Mouse (Mus musculus) spleen, embryonic (tissue): ENCODE measurements around the gene P2rx5.

ENCODE experiments used
- CTCF ChIA-PET: fragments of 350-600 bp; sonication (Branson Sonifier 250); formaldehyde crosslinking; loops from one replicate; lab custom pipeline; 2022; lab: Charles Lee

P2rx5 gene

GRCm38 (mm10) chr11:73159957-73160810 is at the start of gene P2rx5:
Gene P2rx5 (plus strand): TSS chr11:73160421.
- CTCF ChIA-PET = interaction anchor here (0.7 kb wide), 1 partner anchor 60 kb away, joined by 5 read pairs; no protein-coding TSS in a partner anchor

DNA sequence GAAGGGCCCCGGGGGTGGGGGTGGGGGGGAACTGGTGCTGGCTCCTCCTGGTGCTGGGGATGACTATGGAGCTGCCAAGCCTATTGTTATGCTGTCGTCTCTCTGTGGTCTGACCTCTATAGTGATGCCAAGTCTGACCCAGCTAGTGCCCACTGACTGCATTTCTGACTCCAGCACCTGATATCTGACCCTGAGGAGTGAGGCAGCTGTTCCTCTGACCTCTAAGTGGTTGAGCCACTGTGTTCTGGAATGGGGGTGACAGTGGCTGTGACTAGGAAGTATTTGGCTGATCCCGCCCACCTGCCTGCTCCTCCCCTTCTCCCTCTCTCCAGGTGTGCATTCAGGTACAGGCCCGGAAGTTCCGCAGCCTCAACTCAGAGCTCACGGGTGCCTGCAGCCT is 48.8 kb upstream of the P2rx5 start:
- CTCF ChIA-PET = no interaction called here

- CTCF ChIA-PET = no interaction called here
Measured at GRCm38 (mm10) chr11:73126495-73126894, 33.7 kb upstream of the P2rx5 start.

DNA sequence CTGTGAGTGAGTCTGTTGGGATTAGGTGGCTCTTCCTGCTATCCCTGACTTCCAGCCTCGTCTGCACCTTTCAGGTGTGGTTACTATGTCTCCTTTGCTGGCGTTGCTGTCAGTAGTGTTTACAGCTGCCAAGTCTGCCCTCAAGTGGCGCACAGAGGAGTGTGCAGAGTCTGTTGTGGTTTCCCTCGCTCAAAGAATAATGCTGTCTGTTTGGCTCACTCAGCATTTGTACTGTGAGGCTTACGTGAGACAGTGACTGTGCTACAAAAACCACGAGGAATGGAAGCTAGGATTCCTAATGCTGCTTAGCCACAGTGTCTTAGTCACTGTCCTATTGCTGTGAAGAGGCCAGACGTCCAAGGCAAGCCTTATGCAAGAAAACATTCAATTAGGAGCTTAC is 29.2 kb upstream of the P2rx5 start:
- CTCF ChIA-PET = no interaction called here

DNA sequence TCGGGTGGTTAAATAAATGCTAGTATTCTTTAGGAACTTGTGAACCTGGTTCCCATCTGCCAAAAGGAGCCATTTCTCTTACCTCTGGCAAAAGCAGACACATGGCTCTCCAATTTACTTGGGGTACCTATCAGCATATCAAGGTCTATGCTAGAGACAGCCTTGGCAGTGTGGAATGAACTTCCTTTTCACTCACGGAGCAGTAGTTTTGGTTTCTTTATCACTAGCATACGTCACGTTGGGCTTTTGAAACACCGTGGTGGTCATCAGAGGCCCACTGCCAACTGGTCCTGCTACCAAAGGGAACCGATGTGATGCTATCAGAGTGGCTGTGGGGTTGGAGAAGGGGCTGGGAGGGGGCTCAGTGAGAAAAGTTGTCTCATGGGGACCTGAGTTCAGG is 27.2 kb upstream of the P2rx5 start:
- CTCF ChIA-PET = no interaction called here

DNA sequence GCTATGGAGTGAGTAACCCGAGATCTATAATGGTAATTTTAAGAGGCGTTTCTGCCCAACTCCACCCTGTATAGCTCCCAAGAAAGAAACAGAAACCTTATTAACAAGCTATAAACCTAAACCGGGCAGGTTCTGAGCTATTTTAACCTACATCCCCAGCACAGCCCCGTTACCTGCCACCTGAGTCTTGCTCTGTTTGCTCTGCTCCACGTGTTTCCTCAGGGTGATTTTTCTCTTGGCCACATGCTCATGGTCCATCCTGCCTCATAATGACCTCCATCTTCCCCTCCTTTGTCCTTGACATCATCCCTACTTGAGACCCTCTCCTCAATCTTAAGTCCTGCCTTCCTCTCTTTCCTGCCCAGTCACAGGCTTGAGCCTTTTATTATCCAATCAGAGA is 26.0 kb upstream of the P2rx5 start:
- CTCF ChIA-PET = no interaction called here

DNA sequence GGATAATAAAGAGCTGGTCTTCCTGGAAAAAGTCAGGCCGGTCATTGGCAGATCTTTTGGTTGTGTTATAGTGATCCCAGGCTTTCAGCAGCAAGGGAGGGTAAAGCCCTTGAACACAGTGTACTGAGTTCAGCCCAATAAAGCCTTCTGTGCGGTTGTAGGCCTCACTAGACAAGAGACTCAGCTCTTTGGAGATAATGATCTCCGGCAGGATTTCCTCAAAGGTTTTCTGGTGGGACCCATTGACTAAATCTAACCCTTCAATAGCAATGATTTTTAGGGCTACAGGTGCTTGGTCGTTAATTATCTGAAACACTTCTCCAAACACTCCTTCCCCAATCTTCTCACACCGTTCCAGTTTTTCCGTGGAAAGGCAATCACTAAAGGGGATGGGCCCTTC is 23.6 kb upstream of the P2rx5 start:
- CTCF ChIA-PET = no interaction called here

- CTCF ChIA-PET = no interaction called here
Measured at GRCm38 (mm10) chr11:73137116-73137515, 23.1 kb upstream of the P2rx5 start.

DNA sequence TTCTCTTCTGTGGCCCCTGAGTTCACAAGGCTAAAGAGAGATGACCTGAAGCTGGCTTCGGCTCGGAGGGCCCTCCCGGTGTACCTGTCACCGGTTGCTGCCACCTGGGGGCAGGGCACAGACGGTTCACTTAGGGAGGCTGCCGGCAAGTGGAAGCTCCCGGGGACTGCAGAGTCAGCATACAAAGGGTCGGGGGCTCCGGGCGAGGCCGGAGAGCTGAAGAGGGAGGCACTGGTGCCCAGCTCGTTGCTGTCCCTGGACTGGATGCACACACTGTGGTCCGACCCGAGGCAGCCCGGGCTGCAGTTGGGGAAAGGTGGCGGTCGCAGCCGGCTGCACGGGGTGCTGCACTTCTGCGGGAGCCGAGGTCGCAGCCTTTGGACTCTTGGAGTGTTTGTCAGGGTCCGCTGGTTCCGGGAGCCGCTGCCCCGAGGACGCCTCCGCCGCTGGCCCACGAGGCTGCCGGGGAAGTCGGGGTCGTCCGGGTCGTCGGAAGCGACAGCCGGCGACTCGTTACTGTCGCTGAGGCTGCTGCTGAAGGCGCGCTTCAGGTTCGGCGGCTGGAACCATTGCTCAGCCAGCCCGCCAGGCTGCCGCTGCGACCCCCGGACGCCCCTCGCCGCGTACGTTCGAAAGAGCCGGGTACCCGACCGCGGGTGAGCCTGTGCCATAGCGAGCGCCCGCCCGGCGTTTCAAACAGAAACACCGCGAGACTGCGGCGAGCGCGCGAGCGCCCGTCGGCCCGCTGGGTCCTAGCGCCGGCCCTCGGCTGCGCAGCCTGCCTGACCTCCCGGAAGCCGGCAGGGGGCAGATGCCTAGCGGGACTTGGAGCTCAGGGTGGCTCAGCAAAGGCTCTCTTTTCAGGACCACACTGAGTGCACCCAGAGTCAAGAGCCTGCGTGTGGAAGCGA is 22.4 kb upstream of the P2rx5 start, which contains the start of gene Haspin:
Gene Haspin, minus strand, starts transcription at position 704 of the 911 bp plus-strand sequence.
- CTCF ChIA-PET = no interaction called here

GRCm38 (mm10) chr11:73144261-73144681 is 15.9 kb upstream of the P2rx5 start:
- CTCF ChIA-PET = no interaction called here

DNA sequence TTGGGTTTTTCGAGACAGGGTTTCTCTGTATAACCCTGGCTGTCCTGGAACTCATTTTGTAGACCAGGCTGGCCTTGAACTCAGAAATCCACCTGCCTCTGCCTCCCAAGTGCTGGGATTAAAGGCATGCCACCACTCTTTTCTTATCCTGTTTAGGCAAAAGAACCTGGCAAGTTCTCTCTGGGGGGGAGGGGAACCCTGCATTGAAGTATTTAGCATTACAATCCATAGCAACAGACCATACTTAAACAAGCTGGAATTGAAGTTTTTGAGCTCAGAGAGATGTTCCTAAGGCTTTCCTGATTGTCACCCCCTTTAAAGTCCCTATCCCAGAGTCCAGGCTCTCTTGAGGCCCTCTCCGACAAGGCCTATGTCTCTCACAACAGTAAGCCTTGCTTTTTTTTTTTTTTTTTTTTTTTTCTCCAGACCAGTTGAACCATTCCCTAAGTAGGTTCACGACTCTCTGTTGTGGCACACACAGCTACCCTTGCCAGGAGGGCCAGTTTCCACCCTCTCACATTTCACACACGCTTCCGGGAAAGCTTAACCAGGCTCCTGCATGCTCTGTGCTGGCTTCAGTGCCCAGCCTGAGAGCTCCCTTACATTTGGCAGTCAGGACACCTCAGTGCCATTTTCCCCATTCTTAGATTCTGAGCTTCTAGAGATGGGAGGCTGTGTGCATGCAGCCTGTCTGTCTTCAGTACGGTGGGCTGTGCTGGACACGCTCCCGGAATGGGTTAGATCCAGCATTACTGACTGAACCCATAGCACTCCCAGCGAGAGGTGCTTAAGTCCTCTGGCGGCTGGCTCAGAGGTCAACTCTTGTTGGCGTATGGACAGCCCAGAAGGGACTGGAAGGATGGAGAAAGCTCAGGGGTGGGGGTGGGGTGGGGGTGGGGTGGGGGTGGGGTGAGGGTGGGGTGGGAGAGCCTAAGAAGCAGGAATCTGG is 13.9 kb upstream of the P2rx5 start:
- CTCF ChIA-PET = no interaction called here

- CTCF ChIA-PET = no interaction called here
Measured at GRCm38 (mm10) chr11:73146975-73147365, 13.3 kb upstream of the P2rx5 start.

DNA sequence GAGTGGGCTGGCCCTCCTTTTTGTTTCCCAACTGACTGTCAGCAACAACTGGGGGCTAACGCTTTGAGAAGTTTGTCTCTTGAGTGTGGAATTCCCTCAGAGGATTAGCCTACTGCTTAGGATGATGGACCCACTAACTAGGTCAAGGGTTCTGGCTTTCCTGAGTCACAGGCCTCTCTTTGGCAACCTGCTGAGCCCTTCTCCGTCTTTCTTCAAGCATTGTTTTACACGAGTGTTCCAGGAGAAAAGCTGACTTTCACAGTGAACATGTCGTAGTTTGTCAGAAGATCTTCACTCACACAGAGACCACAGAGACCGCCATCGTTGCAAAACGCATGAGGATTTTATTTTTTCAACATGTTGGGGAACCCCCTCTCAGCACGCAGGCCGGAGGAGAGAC is 12.0 kb upstream of the P2rx5 start:
- CTCF ChIA-PET = no interaction called here

- CTCF ChIA-PET = no interaction called here
Measured at GRCm38 (mm10) chr11:73155071-73155470, 5.2 kb upstream of the P2rx5 start.

DNA sequence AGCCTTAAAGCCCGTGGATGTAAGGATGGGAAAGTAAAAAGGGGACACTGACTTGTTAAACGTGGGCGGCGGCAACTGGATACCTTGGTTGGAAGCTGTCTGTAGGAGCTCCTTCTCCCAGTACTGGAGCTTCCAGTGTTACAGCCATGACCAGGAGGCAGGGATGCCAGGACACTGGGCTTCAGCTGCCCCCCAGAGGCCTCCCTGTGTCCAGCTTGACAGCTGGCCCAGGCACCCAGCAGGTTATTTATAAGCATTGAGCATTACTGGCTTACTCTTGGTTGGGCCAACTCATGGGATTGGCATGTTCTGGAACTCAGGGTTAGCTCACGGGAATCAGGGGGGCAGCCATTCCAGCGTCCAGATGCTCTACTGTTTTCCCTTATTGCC is 585 bp downstream of the P2rx5 start:
- CTCF ChIA-PET = interaction anchor here (0.7 kb wide), 1 partner anchor 61 kb away, joined by 5 read pairs; no protein-coding TSS in a partner anchor

DNA sequence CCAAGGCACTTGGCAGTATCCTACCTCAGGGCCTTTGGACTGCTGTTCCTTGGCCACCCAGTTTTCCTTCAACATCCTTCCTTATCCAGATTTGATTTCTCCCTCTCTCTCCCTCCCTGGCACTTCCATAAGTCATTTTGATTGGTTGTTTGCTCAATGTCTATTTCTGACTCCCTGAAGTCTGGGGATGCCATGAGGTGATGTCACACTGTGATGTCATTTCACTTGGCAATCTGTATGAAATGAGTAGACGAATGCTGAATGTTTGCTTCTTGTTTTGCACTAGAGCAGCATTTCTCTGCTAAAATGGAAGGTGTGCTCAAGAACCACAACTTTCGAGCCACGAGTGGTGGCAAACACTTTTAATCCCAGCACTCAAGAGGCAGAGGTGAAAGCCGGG is 1.4 kb downstream of the P2rx5 start:
- CTCF ChIA-PET = no interaction called here

GRCm38 (mm10) chr11:73162284-73162683 is 2.1 kb downstream of the P2rx5 start:
- CTCF ChIA-PET = no interaction called here

DNA sequence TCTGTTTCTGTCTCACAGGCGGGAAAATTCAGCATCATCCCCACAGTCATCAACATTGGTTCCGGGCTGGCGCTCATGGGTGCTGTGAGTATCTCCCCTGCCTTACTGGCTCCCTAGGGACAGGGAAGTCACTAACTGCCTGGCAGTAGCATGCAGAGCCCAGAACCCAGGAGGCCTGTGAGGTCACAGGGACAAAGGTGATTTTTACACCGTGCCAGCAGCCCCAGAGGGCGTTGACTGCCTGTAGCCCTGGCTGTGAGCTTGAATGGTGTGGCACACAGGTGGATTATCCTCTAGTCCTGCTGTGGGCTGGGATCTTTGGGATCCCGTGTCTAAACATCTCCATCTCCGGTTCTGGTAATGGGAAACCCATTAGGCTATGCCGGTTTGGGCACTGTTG is 7.8 kb downstream of the P2rx5 start:
- CTCF ChIA-PET = no interaction called here

- CTCF ChIA-PET = no interaction called here
Measured at GRCm38 (mm10) chr11:73168576-73168975, 8.4 kb downstream of the P2rx5 start.

DNA sequence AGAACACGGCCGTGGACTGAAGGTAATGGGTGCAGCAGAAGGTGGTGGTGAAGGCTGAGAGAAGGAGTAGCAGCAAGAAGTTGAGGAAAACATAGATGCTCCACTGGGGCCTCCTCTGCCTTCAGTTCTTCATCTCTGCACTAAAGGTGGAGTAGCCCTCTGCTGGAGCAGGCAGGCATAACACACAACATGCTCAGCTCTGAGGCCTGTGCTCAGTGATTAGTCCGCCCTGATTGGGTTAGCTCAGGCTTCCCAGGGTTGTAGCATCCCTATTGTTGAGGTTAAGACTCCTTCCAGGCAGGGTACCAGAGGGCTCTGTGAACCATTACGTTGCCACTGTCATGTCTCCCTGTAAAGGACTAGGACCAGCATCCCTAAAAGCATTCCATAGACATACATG is 9.0 kb downstream of the P2rx5 start:
- CTCF ChIA-PET = no interaction called here

GRCm38 (mm10) chr11:73172186-73172585 is 12.0 kb downstream of the P2rx5 start:
- CTCF ChIA-PET = no interaction called here
